Mouse (Mus musculus): ENCODE measurements around the gene Serpinb6b. TPM values are rescaled to one million over a fixed set of nuclear protein-coding genes. Genes with fewer than 3 reads are reported as not detected.

The Serpinb6b gene
- total RNA-seq, 1 experiment, result 2.5 TPM

GRCm38 (mm10) chr13:32995051-32995450 lies 30.0 kb downstream of the Serpinb6b start:
- in situ Hi-C loops (cut with MboI; ENCODE audit: low sequenced_read_pairs in 2 of 2, unreplicated experiment in 2 of 2), result no loop called here
- DNase-seq (ENCODE audit: low read depth, low spot score), result no peak
- H3K9me3 ChIP-seq (ENCODE audit: control insufficient read depth, insufficient read depth, low read depth, low read length), result no peaks in the 10 kb centered on the region
- no peaks in the 10 kb centered on the region for H3K36me3 ChIP-seq (ENCODE audit: control insufficient read depth, insufficient read depth, low read length, poor library complexity, severe bottlenecking)
- no peak overlapping the region for H3K4me3 ChIP-seq (ENCODE audit: insufficient read depth in 1 of 2, low read depth in 1 of 2, low read length in 2 of 2, poor library complexity in 1 of 2, severe bottlenecking in 1 of 2)
- H3K27ac ChIP-seq (ENCODE audit: insufficient read depth, low read depth, low read length, poor library complexity, severe bottlenecking), result no peak overlapping the region
- TF ChIP-seq CHD2 (IDR thresholded peaks at IDR 0.05; ENCODE audit: low read depth, low read length) (no peak), HCFC1 (IDR thresholded peaks at IDR 0.05; ENCODE audit: borderline replicate concordance, insufficient read depth, low read length) (no peak), MAFK (IDR thresholded peaks at IDR 0.05; ENCODE audit: insufficient read depth, low read depth, low read length) (no peak), ZNF384 (IDR thresholded peaks at IDR 0.05; ENCODE audit: low read depth, low read length) (no peak), ZC3H11A (IDR thresholded peaks at IDR 0.05; ENCODE audit: borderline replicate concordance, low read depth, low read length) (no peak)
- H3K4me1 ChIP-seq (ENCODE audit: control insufficient read depth in 2 of 2, insufficient read depth in 2 of 2, low read length in 2 of 2, poor library complexity in 1 of 2), result no peaks in the 10 kb centered on the region
- H3K9ac ChIP-seq (ENCODE audit: insufficient read depth, low read depth, low read length, poor library complexity, severe bottlenecking), result no peak overlapping the region

GRCm38 (mm10) chr13:33001341-33001740 lies 36.3 kb downstream of the Serpinb6b start:
- peaks cover 3 to 7% of the 10 kb centered on the region in 2 experiments; a peak in 3 of 4 replicates for H3K4me1 ChIP-seq (ENCODE audit: control insufficient read depth in 2 of 2, insufficient read depth in 2 of 2, low read length in 2 of 2, poor library complexity in 1 of 2)
- in situ Hi-C loops (cut with MboI; ENCODE audit: low sequenced_read_pairs in 2 of 2, unreplicated experiment in 2 of 2), result no loop called here
- no peaks in the 10 kb centered on the region for H3K36me3 ChIP-seq (ENCODE audit: control insufficient read depth, insufficient read depth, low read length, poor library complexity, severe bottlenecking)
- TF ChIP-seq MAFK (IDR thresholded peaks at IDR 0.05; ENCODE audit: insufficient read depth, low read depth, low read length) (no peak), ZC3H11A (IDR thresholded peaks at IDR 0.05; ENCODE audit: borderline replicate concordance, low read depth, low read length) (no peak), ZNF384 (IDR thresholded peaks at IDR 0.05; ENCODE audit: low read depth, low read length) (no peak), CHD2 (IDR thresholded peaks at IDR 0.05; ENCODE audit: low read depth, low read length) (no peak), HCFC1 (IDR thresholded peaks at IDR 0.05; ENCODE audit: borderline replicate concordance, insufficient read depth, low read length) (no peak)
- H3K27ac ChIP-seq (ENCODE audit: insufficient read depth, low read depth, low read length, poor library complexity, severe bottlenecking), result no peak overlapping the region
- H3K4me3 ChIP-seq (ENCODE audit: insufficient read depth in 1 of 2, low read depth in 1 of 2, low read length in 2 of 2, poor library complexity in 1 of 2, severe bottlenecking in 1 of 2), result no peak overlapping the region
- H3K9me3 ChIP-seq (ENCODE audit: control insufficient read depth, insufficient read depth, low read depth, low read length), result no peaks in the 10 kb centered on the region
- H3K9ac ChIP-seq (ENCODE audit: insufficient read depth, low read depth, low read length, poor library complexity, severe bottlenecking), result no peak overlapping the region
- no peak for DNase-seq (ENCODE audit: low read depth, low spot score)

- TF ChIP-seq ZNF384 (IDR thresholded peaks at IDR 0.05; ENCODE audit: low read depth, low read length) (no peak), CHD2 (IDR thresholded peaks at IDR 0.05; ENCODE audit: low read depth, low read length) (no peak), HCFC1 (IDR thresholded peaks at IDR 0.05; ENCODE audit: borderline replicate concordance, insufficient read depth, low read length) (no peak), MAFK (IDR thresholded peaks at IDR 0.05; ENCODE audit: insufficient read depth, low read depth, low read length) (no peak), ZC3H11A (IDR thresholded peaks at IDR 0.05; ENCODE audit: borderline replicate concordance, low read depth, low read length) (no peak)
- Histone ChIP-seq H3K9me3 (ENCODE audit: control insufficient read depth, insufficient read depth, low read depth, low read length) (no peaks in the 10 kb centered on the region), H3K9ac (ENCODE audit: insufficient read depth, low read depth, low read length, poor library complexity, severe bottlenecking) (no peak within 1 kb of the TSS), H3K27ac (ENCODE audit: insufficient read depth, low read depth, low read length, poor library complexity, severe bottlenecking) (no peak within 1 kb of the TSS), H3K36me3 (ENCODE audit: control insufficient read depth, insufficient read depth, low read length, poor library complexity, severe bottlenecking) (no peaks in the 10 kb centered on the region), H3K4me1 (ENCODE audit: control insufficient read depth in 2 of 2, insufficient read depth in 2 of 2, low read length in 2 of 2, poor library complexity in 1 of 2) (peaks cover 3 to 7% of the 10 kb centered on the region in 2 experiments; a peak in 3 of 4 replicates), H3K4me3 (ENCODE audit: insufficient read depth in 1 of 2, low read depth in 1 of 2, low read length in 2 of 2, poor library complexity in 1 of 2, severe bottlenecking in 1 of 2) (no peak within 1 kb of the TSS)
- in situ Hi-C loops (cut with MboI; ENCODE audit: low sequenced_read_pairs in 2 of 2, unreplicated experiment in 2 of 2), result no loop called here
- no peak for DNase-seq (ENCODE audit: low read depth, low spot score)
Measured at GRCm38 (mm10) chr13:33002950-33003349, 37.9 kb downstream of the Serpinb6b start, which contains the start of gene Serpinb9. TSS of gene Serpinb9 (plus strand) at chr13:33003250.

GRCm38 (mm10) chr13:33003523-33004413 lies 38.8 kb downstream of the Serpinb6b start:
- no peaks in the 10 kb centered on the region for H3K9me3 ChIP-seq (ENCODE audit: control insufficient read depth, insufficient read depth, low read depth, low read length)
- TF ChIP-seq MAFK (IDR thresholded peaks at IDR 0.05; ENCODE audit: insufficient read depth, low read depth, low read length) (peak; percentile 20; the same call in 1 of the 2 replicates), ZNF384 (IDR thresholded peaks at IDR 0.05; ENCODE audit: low read depth, low read length) (0 out of 2 replicates have a peak, but pooled peaks have one; percentile 16), ZC3H11A (IDR thresholded peaks at IDR 0.05; ENCODE audit: borderline replicate concordance, low read depth, low read length) (no peak), CHD2 (IDR thresholded peaks at IDR 0.05; ENCODE audit: low read depth, low read length) (no peak), HCFC1 (IDR thresholded peaks at IDR 0.05; ENCODE audit: borderline replicate concordance, insufficient read depth, low read length) (no peak)
- peaks cover 3 to 7% of the 10 kb centered on the region in 2 experiments; a peak in 3 of 4 replicates for H3K4me1 ChIP-seq (ENCODE audit: control insufficient read depth in 2 of 2, insufficient read depth in 2 of 2, low read length in 2 of 2, poor library complexity in 1 of 2)
- no peak overlapping the region for H3K4me3 ChIP-seq (ENCODE audit: insufficient read depth in 1 of 2, low read depth in 1 of 2, low read length in 2 of 2, poor library complexity in 1 of 2, severe bottlenecking in 1 of 2)
- DNase-seq (ENCODE audit: low read depth, low spot score), result no peak
- no peak overlapping the region for H3K9ac ChIP-seq (ENCODE audit: insufficient read depth, low read depth, low read length, poor library complexity, severe bottlenecking)
- no peaks in the 10 kb centered on the region for H3K36me3 ChIP-seq (ENCODE audit: control insufficient read depth, insufficient read depth, low read length, poor library complexity, severe bottlenecking)
- in situ Hi-C loops (cut with MboI; ENCODE audit: low sequenced_read_pairs in 2 of 2, unreplicated experiment in 2 of 2), result no loop called here
- H3K27ac ChIP-seq (ENCODE audit: insufficient read depth, low read depth, low read length, poor library complexity, severe bottlenecking), result no peak overlapping the region

All from ES-E14 (cell line).